Mouse (Mus musculus) heart, adult 2 months (tissue): Measurements from ENCODE around the gene Efna5.

Source experiments
- CTCF ChIP-seq: fragments of 200-600 bp; IDR thresholded peaks from 2 replicates; pipeline ENCODE4 v1.8.1; 2022; ENCODE audit warnings: antibody characterized with exemption, mild to moderate bottlenecking, moderate library complexity
- POLR2A ChIP-seq: fragments of 200-500 bp; IDR thresholded peaks from 2 replicates; pipeline ENCODE4 v1.6.1; 2011; ENCODE audit warnings: mild to moderate bottlenecking, low read depth, low read length, control low read depth; ENCODE audit not compliant: insufficient read depth

DNA sequence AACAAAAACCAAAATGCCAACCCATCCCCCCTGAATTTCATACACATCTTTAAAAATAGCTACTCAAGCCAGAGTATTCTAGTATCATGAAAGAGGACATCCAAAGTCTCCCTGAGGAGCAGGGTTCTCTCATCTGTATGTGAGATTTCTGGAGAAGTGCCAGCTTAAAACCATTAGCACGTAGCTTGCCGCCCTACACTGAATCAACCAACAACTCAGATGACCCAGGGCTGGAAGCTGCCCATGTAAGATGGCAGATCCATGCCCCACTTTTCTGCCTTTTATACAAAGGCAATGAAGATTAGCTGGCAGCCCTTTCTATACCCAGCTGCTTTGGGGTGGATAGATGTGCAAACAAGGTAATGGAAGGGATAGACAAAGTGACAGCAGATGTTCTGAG lies 216.4 kb downstream of the Efna5 start:
- TF ChIP-seq POLR2A = no peak
- TF ChIP-seq CTCF = no peak
